Mouse (Mus musculus): Measurements from ENCODE around the gene Mn1.

- TF ChIP-seq CTCF (IDR thresholded peaks at IDR 0.05; ENCODE audit: control insufficient read depth, insufficient read depth, low read length) (no peak), POLR2A (IDR thresholded peaks at IDR 0.05; ENCODE audit: borderline replicate concordance, control insufficient read depth, low read depth, low read length) (no peak)
Observed at GRCm38 (mm10) chr5:111438336-111438735, 21.2 kb downstream of the Mn1 start.

Data from bone marrow, adult 2 months (tissue).